Mouse (Mus musculus): ENCODE data around the gene Mid1ip1. TPM values are rescaled to one million over a fixed set of nuclear protein-coding genes. Genes with fewer than 3 reads are reported as not detected.

The Mid1ip1 gene
- total and polyA plus RNA-seq, 2 experiments from 2014 or later: 97.8 to 102 TPM

GRCm38 (mm10) chrX:10718021-10718837, 3.4 kb downstream of the Mid1ip1 start:
- Histone ChIP-seq H3K4me3 (ENCODE audit: low read depth, low read length) (peak overlapping the region; percentile 56), H3K9ac (replicated peaks; ENCODE audit: low read length, poor library complexity, severe bottlenecking) (peak overlapping the region; percentile 70), H3K36me3 (ENCODE audit: insufficient read depth, low read length) (no peaks in the 10 kb centered on the region), H3K4me1 (ENCODE audit: insufficient read depth, low read length) (no peaks in the 10 kb centered on the region), H3K9me3 (ENCODE audit: low read length) (no peaks in the 10 kb centered on the region), H3K27ac (ENCODE audit: low read depth, low read length) (peak overlapping the region; percentile 83), H3K27me3 (ENCODE audit: insufficient read depth, low read length) (no peaks in the 10 kb centered on the region), H3K4me2 (ENCODE audit: low read depth, low read length, poor library complexity, severe bottlenecking) (peak overlapping the region; percentile 66)
- WGBS: 22% methylated on average over 57 of the region's 61 CpGs
- ATAC-seq (ENCODE audit: low FRiP score) (peak; percentile 42; the same call in 1 of the 2 replicates), DNase-seq (ENCODE audit: low spot score) (peak; percentile 26)
- no peak for TF ChIP-seq CTCF (IDR thresholded peaks at IDR 0.05)

- Histone ChIP-seq H3K4me1 (ENCODE audit: insufficient read depth, low read length) (no peaks in the 10 kb centered on the region), H3K27ac (ENCODE audit: low read depth, low read length) (peak overlapping the region; percentile 83), H3K36me3 (ENCODE audit: insufficient read depth, low read length) (no peaks in the 10 kb centered on the region), H3K4me3 (ENCODE audit: low read depth, low read length) (peak overlapping the region; percentile 56), H3K9me3 (ENCODE audit: low read length) (no peaks in the 10 kb centered on the region), H3K27me3 (ENCODE audit: insufficient read depth, low read length) (no peaks in the 10 kb centered on the region), H3K4me2 (ENCODE audit: low read depth, low read length, poor library complexity, severe bottlenecking) (peak overlapping the region; percentile 66), H3K9ac (replicated peaks; ENCODE audit: low read length, poor library complexity, severe bottlenecking) (peak overlapping the region; percentile 70)
- TF ChIP-seq CTCF (IDR thresholded peaks at IDR 0.05): peak; percentile 25; the same call in 1 of the 2 replicates
- ATAC-seq (ENCODE audit: low FRiP score) (peak; percentile 71), DNase-seq (ENCODE audit: low spot score) (peak; percentile 64)
- 15% methylated on average over 20 of the region's 22 CpGs for WGBS
Observed at GRCm38 (mm10) chrX:10718838-10719539, 4.2 kb downstream of the Mid1ip1 start.

GRCm38 (mm10) chrX:10720391-10720790, 5.6 kb downstream of the Mid1ip1 start:
- H3K27ac ChIP-seq (ENCODE audit: low read depth, low read length): no peak overlapping the region
- H3K27me3 ChIP-seq (ENCODE audit: insufficient read depth, low read length): no peaks in the 10 kb centered on the region
- TF ChIP-seq CTCF (IDR thresholded peaks at IDR 0.05): no peak
- no peaks in the 10 kb centered on the region for H3K36me3 ChIP-seq (ENCODE audit: insufficient read depth, low read length)
- ATAC-seq (ENCODE audit: low FRiP score) (no peak), DNase-seq (ENCODE audit: low spot score) (no peak)
- H3K9me3 ChIP-seq (ENCODE audit: low read length): no peaks in the 10 kb centered on the region
- H3K4me3 ChIP-seq (ENCODE audit: low read depth, low read length): no peak overlapping the region
- peak overlapping the region; percentile 66 for H3K4me2 ChIP-seq (ENCODE audit: low read depth, low read length, poor library complexity, severe bottlenecking)
- 33% methylated on average over 6 of the region's 6 CpGs for WGBS
- no peaks in the 10 kb centered on the region for H3K4me1 ChIP-seq (ENCODE audit: insufficient read depth, low read length)
- H3K9ac ChIP-seq (replicated peaks; ENCODE audit: low read length, poor library complexity, severe bottlenecking): no peak overlapping the region

GRCm38 (mm10) chrX:10724571-10724970, 9.8 kb downstream of the Mid1ip1 start:
- no peak for ATAC-seq (ENCODE audit: low FRiP score)
- H3K36me3 ChIP-seq (ENCODE audit: insufficient read depth, low read length): no peaks in the 10 kb centered on the region
- no peak overlapping the region for H3K27ac ChIP-seq (ENCODE audit: low read depth, low read length)
- no peak overlapping the region for H3K4me3 ChIP-seq (ENCODE audit: low read depth, low read length)
- no peaks in the 10 kb centered on the region for H3K27me3 ChIP-seq (ENCODE audit: insufficient read depth, low read length)
- no peak for DNase-seq (ENCODE audit: low spot score)
- no peak overlapping the region for H3K9ac ChIP-seq (replicated peaks; ENCODE audit: low read length, poor library complexity, severe bottlenecking)
- H3K4me1 ChIP-seq (ENCODE audit: insufficient read depth, low read length): no peaks in the 10 kb centered on the region
- no peak for TF ChIP-seq CTCF (IDR thresholded peaks at IDR 0.05)
- WGBS: 90% methylated on average over 1 of the region's 1 CpGs
- H3K4me2 ChIP-seq (ENCODE audit: low read depth, low read length, poor library complexity, severe bottlenecking): no peak overlapping the region
- no peaks in the 10 kb centered on the region for H3K9me3 ChIP-seq (ENCODE audit: low read length)

DNA sequence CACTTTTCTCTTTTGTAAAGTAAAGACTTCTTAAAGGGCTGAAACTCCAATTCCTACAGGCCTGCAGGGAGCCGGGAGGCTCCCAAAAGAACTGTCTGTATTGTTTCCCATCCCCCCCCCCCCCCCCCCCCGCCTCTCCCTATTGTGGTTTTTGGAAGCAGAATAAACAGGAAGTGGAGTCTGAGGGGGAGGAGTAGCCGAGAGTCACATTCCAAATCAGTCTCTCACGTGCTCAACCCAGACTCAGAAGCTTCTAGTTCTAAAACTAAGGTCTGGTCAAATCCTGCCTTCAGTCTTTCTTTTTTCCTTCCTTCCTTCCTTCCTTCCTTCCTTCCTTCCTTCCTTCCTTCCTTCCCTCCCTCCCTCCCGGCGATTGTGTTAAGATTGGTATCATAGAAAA, 14.7 kb downstream of the Mid1ip1 start:
- H3K27ac ChIP-seq (ENCODE audit: low read depth, low read length): no peak overlapping the region
- 27% methylated on average over 5 of the region's 6 CpGs for WGBS
- no peaks in the 10 kb centered on the region for H3K36me3 ChIP-seq (ENCODE audit: insufficient read depth, low read length)
- H3K4me1 ChIP-seq (ENCODE audit: insufficient read depth, low read length): no peaks in the 10 kb centered on the region
- DNase-seq (ENCODE audit: low spot score) (peak; percentile 3), ATAC-seq (ENCODE audit: low FRiP score) (no peak)
- no peak for TF ChIP-seq CTCF (IDR thresholded peaks at IDR 0.05)
- H3K4me3 ChIP-seq (ENCODE audit: low read depth, low read length): no peak overlapping the region
- H3K9ac ChIP-seq (replicated peaks; ENCODE audit: low read length, poor library complexity, severe bottlenecking): no peak overlapping the region
- no peaks in the 10 kb centered on the region for H3K9me3 ChIP-seq (ENCODE audit: low read length)
- no peaks in the 10 kb centered on the region for H3K27me3 ChIP-seq (ENCODE audit: insufficient read depth, low read length)
- H3K4me2 ChIP-seq (ENCODE audit: low read depth, low read length, poor library complexity, severe bottlenecking): no peak overlapping the region

GRCm38 (mm10) chrX:10734453-10734852, 19.6 kb downstream of the Mid1ip1 start:
- Histone ChIP-seq H3K27ac (ENCODE audit: low read depth, low read length) (no peak overlapping the region), H3K4me2 (ENCODE audit: low read depth, low read length, poor library complexity, severe bottlenecking) (no peak overlapping the region), H3K9me3 (ENCODE audit: low read length) (no peaks in the 10 kb centered on the region), H3K27me3 (ENCODE audit: insufficient read depth, low read length) (no peaks in the 10 kb centered on the region), H3K9ac (replicated peaks; ENCODE audit: low read length, poor library complexity, severe bottlenecking) (no peak overlapping the region), H3K4me1 (ENCODE audit: insufficient read depth, low read length) (no peaks in the 10 kb centered on the region), H3K4me3 (ENCODE audit: low read depth, low read length) (no peak overlapping the region), H3K36me3 (ENCODE audit: insufficient read depth, low read length) (no peaks in the 10 kb centered on the region)
- 9% methylated on average over 1 of the region's 1 CpGs for WGBS
- no peak for TF ChIP-seq CTCF (IDR thresholded peaks at IDR 0.05)
- DNase-seq (ENCODE audit: low spot score): peak; percentile 5
- ATAC-seq (ENCODE audit: low FRiP score): no peak

All from midbrain, postnatal 0 days (tissue).